Mouse (Mus musculus): ENCODE results near the gene Wdr95.

Gene Wdr95

GRCm38 (mm10) chr5:149577449-149577848 lies 49.0 kb downstream of the Wdr95 start:
- DNase-seq (ENCODE audit: extremely low read depth, low read depth), result no peak

DNA sequence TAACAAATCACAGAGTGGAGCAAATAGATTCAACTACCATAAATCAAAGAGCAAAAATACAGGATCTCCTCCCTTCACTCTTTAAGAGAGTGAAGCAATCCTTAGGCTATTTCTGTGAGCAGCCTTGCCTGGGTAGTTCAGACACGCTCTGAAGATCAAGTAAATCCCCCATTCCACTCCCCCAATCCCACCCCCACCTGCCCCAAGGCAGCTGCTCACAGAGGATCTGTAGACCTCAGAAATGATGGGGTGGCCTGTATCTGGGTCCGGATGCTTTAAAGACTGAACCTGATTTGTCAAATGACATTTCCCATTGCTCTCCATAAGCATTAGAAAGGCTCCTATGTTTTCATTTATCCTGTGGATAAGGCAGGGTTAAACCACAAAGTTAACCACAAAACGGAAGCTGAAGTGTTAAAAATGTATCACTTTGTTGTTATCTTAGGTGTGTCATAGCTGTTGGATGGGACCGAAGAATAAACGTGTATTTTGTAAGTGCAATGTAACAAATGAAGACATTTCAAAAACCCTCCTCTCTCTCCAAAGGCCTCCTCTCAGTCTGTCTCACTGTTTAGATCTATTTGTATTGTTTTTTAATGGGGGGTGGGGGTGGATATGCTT lies 54.3 kb downstream of the Wdr95 start:
- DNase-seq (ENCODE audit: extremely low read depth, low read depth), result no peak

GRCm38 (mm10) chr5:149583507-149583906 lies 55.0 kb downstream of the Wdr95 start:
- no peak for DNase-seq (ENCODE audit: extremely low read depth, low read depth)

DNA sequence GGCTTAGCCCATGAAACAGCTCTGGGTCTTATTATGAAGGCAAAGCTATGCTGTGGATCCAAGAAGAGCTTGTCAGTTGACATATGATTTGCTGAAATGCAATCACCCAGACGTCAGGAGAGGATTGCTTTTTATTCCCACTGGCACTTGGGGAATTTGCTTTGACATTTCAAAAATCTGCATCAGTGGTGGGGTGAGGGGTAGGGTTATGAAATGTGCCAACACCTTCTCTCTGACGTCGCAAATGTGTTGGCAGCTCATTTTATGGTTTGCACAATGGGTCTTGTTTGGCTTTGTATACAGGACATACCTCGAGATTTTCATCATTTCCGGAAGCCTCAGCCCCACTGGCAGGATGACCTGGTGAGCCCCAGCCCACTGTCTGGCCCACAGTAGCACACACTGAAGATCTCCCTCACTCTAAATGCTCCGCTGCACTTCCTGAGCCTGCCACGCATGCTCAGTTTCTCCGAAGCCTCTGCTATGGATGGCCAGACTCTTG lies 55.7 kb downstream of the Wdr95 start:
- DNase-seq (ENCODE audit: extremely low read depth, low read depth), result no peak

DNA sequence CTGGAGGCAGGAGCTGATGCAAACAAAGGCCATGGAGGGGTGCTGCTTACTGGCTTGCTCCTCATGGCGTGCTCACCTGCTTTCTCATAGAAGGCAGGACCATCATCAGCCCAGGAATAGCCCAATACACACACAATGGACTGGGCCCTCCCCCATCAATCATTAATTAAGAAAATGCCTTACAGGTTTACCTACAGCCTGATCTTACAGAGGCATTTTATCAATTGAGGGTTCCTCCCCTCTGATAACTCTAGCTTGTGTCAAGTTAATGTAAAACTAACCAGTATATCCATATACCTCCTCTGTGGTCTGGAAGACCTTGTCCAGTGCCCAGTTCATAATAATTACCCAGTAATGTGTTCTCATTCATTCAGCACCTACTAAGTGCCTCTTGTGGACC lies 56.8 kb downstream of the Wdr95 start:
- DNase-seq (ENCODE audit: extremely low read depth, low read depth), result no peak

DNA sequence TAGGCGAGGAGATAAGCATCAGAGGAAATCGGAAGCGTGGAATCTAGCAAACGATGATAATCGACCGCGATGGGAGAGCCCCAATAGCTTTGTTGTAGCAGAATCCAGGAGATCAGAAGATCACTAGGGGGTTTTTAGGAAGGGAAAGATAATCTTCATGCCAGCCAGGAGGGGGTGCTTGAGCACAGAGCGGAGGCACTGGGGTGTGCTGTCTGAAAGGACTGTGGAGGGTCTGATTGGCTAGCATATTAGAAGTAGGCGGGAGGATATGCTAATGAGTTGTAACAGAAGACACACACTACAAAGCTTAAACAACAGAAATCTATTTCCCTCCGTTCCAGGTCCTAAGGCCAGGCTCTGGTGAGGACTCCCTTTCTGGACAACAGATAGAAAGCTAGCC lies 57.4 kb downstream of the Wdr95 start:
- peak; percentile 48 for DNase-seq (ENCODE audit: extremely low read depth, low read depth)

- no peak for DNase-seq (ENCODE audit: extremely low read depth, low read depth)
Observed at GRCm38 (mm10) chr5:149587327-149587895, 58.9 kb downstream of the Wdr95 start.

GRCm38 (mm10) chr5:149588814-149589534 lies 60.5 kb downstream of the Wdr95 start:
- peak; percentile 23 for DNase-seq (ENCODE audit: extremely low read depth, low read depth)

DNA sequence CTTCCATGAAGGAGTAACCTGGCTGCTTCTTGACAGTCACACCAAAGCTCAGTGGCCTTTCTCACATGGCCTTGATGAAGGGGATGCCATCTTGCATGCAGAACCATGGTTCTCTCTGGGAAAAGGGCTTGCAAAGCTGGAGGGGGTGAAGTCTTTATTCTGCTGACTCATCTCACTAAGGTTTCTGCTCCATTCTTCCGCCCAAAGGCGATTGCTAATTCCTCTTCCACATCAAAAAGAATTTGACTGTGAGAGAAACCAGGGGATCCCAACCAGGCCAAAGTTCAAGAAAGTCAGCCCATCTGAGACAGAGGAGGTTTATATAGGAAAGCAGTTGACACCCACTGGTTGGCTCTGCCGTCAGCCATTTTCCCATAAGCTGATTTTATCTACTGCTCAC lies 61.5 kb downstream of the Wdr95 start:
- DNase-seq (ENCODE audit: extremely low read depth, low read depth), result no peak

DNA sequence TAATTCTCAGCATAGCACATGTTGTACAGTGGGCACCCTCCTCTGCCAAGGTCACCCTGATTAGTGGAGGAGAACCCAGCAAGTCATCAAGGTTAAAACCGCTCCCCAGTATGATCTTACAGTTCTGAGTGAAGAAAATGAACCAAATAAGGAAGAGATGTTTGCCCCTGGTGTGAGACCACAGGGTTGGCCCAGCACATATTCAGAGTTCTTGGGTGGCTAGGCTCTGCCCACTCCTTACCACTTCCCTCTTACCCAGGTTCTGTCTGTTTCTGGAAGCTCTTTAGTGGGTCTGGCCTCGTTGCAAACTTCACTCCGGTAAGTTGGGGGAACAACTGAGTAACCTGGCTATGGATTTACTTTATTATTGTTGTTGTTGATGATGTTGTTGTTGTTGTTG lies 65.7 kb downstream of the Wdr95 start:
- no peak for DNase-seq (ENCODE audit: extremely low read depth, low read depth)

DNA sequence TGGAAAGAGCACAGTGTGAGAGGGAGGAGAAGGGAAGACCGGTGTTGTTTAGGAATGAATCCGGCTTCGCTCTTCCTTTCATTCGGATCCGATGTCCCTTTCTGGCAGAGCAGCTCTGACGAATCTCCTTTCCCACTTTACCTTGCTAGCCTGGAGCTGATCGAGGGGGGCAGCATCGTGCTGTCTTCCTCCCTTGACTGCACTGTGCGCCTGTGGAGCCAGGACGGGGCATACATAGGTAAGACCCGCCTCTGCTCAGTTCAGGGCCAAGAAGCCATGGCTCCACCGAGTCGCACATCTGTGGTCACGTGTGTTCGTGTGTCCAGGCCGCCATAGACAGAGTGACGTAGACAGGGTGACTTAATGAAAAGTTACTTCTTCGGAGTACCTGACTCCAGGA lies 68.9 kb downstream of the Wdr95 start:
- DNase-seq (ENCODE audit: extremely low read depth, low read depth), result no peak

- DNase-seq (ENCODE audit: extremely low read depth, low read depth), result no peak
Observed at GRCm38 (mm10) chr5:149601996-149602395, 73.5 kb downstream of the Wdr95 start.

DNA sequence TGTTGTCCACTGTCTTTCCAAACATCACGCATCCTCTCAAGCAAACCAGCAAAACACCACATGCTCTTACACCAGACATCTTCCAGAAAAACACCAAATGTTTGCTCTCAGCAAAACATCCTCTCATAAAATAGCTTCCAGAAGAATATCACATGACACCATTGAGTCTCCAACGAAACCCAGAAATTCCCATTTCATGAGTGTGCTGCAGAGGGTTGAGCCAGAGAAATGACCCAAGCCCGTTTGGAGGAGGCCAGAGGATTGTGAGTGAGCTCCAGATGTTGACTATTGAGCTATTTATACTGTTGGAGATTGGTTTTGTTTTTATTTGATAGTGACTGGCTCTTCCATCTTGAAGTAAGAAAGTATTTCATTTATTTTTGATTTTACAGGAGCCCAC lies 74.8 kb downstream of the Wdr95 start:
- DNase-seq (ENCODE audit: extremely low read depth, low read depth), result no peak

- no peak for DNase-seq (ENCODE audit: extremely low read depth, low read depth)
Observed at GRCm38 (mm10) chr5:149607083-149607720, 78.7 kb downstream of the Wdr95 start.

- DNase-seq (ENCODE audit: extremely low read depth, low read depth), result no peak
Observed at GRCm38 (mm10) chr5:149611476-149612164, 83.1 kb downstream of the Wdr95 start.

- DNase-seq (ENCODE audit: extremely low read depth, low read depth), result no peak
Observed at GRCm38 (mm10) chr5:149612165-149612518, 83.7 kb downstream of the Wdr95 start.

- DNase-seq (ENCODE audit: extremely low read depth, low read depth), result no peak
Observed at GRCm38 (mm10) chr5:149612740-149613139, 84.3 kb downstream of the Wdr95 start.

DNA sequence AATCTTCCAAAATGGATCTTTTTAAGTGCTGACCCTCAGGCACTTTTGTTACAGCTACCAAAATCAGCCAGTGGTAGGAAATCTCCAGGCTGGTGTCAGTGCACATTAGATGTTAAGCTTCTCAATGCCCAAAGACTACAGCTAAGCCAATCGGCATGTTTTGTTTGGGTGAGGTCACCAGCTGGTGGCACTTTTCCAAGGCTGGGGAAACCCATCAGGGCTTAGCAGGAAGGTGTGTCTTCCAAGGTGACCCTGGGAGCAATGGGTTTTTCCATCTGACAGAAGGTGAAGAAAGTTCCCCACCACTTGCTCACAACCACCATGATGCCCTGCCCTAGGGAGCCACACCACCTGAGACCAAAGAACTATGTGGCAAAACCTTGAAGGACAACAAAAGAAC lies 87.7 kb downstream of the Wdr95 start:
- DNase-seq (ENCODE audit: extremely low read depth, low read depth), result no peak

GRCm38 (mm10) chr5:149616817-149617216 lies 88.3 kb downstream of the Wdr95 start:
- DNase-seq (ENCODE audit: extremely low read depth, low read depth), result no peak

GRCm38 (mm10) chr5:149617776-149618425 lies 89.4 kb downstream of the Wdr95 start:
- DNase-seq (ENCODE audit: extremely low read depth, low read depth), result no peak

- no peak for DNase-seq (ENCODE audit: extremely low read depth, low read depth)
Observed at GRCm38 (mm10) chr5:149622152-149622551, 93.7 kb downstream of the Wdr95 start.
